Mouse (Mus musculus): ENCODE data around the gene Snrpd3.
"Not testable (repeated sequence)": the region's sequence is repeated elsewhere in the genome, so short reads cannot be mapped to it uniquely, and the experiment has no call there.

The Snrpd3 gene

GRCm38 (mm10) chr10:75517073-75517757 is at the start of gene Snrpd3:
Gene Snrpd3, plus strand, starts transcription at chr10:75517551.
- peak; percentile 99 for DNase-seq (ENCODE audit: inconsistent ontology term)

GRCm38 (mm10) chr10:75473411-75473810 is 43.9 kb upstream of the Snrpd3 start:
- DNase-seq (ENCODE audit: inconsistent ontology term) = no peak

DNA sequence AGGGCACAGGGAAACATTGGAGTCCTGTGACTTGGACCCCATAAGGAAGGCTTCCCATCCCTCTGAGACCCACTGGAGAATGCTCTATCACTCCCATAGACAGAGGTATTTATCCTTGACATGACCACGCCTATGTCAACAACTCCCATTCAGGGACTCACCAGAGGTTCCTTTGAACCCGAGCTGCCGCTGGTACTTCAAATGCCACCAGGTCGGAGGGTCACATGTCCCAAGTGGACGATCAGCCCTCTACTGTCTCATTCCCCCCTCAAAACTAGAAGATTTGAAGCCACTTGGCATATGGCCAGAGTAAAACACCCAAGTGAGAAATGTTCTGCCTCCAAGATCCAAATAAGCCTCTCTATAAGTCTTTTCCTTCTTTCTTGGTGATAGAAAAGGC is 42.8 kb upstream of the Snrpd3 start:
- DNase-seq (ENCODE audit: inconsistent ontology term) = no peak

- DNase-seq (ENCODE audit: inconsistent ontology term) = not testable (repeated sequence)
Observed at GRCm38 (mm10) chr10:75475139-75475850, 42.1 kb upstream of the Snrpd3 start.

GRCm38 (mm10) chr10:75477034-75477433 is 40.3 kb upstream of the Snrpd3 start:
- no peak for DNase-seq (ENCODE audit: inconsistent ontology term)

- DNase-seq (ENCODE audit: inconsistent ontology term) = no peak
Observed at GRCm38 (mm10) chr10:75479955-75480354, 37.4 kb upstream of the Snrpd3 start.

- DNase-seq (ENCODE audit: inconsistent ontology term) = no peak
Observed at GRCm38 (mm10) chr10:75481703-75482102, 35.6 kb upstream of the Snrpd3 start.

DNA sequence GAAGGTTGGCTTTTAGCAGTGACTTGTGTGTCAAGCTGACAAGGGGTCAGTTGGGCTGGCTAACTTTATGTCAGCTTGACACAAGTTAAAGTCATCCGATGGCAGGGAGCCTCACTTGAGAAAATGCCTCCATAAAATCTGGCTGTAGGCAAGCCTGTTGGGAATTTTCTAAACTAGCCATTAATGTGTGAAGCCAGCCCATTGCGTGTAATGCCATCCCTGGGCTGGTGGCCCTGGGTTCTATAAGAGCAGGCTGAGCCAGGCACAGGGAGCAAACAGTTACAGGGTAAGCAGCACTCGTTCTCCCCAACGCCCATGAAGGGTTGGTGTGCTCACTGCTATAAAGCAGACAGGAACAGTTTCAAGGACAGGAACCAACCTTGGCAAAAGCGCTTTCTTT is 35.1 kb upstream of the Snrpd3 start:
- no peak for DNase-seq (ENCODE audit: inconsistent ontology term)

DNA sequence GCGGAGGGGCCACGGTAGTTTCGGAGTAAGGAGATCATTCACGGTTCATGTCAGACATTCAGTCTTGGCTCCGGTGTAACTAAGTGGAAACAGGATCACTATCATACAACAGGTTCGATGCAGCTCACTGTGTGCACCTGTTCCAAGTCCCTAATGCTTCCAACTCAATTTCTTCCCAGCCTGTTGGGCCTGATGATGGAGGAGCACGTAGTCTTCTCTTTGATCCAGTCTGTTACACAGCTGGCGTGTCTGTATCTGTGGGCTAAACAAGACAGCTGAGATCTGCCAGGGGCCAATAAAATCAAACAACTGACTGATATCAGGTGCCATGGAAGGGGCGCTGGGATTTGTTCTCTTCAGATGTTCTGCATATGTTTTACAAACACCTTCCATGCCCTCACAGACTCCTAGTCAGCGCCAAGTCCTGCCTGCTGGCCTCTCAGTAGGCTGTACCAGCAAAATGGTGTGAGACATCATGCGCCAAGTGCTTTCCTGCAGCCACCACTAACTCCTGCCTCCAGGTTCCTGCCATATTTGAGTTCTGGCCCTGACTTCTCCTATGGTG is 34.4 kb upstream of the Snrpd3 start:
- DNase-seq (ENCODE audit: inconsistent ontology term) = no peak

- no peak for DNase-seq (ENCODE audit: inconsistent ontology term)
Observed at GRCm38 (mm10) chr10:75484066-75484465, 33.3 kb upstream of the Snrpd3 start.

GRCm38 (mm10) chr10:75484767-75485166 is 32.6 kb upstream of the Snrpd3 start:
- DNase-seq (ENCODE audit: inconsistent ontology term) = no peak

- DNase-seq (ENCODE audit: inconsistent ontology term) = peak; percentile 58
Observed at GRCm38 (mm10) chr10:75486086-75486979, 31.0 kb upstream of the Snrpd3 start.

- no peak for DNase-seq (ENCODE audit: inconsistent ontology term)
Observed at GRCm38 (mm10) chr10:75487131-75487530, 30.2 kb upstream of the Snrpd3 start.

- DNase-seq (ENCODE audit: inconsistent ontology term) = no peak
Observed at GRCm38 (mm10) chr10:75489522-75489921, 27.8 kb upstream of the Snrpd3 start.

DNA sequence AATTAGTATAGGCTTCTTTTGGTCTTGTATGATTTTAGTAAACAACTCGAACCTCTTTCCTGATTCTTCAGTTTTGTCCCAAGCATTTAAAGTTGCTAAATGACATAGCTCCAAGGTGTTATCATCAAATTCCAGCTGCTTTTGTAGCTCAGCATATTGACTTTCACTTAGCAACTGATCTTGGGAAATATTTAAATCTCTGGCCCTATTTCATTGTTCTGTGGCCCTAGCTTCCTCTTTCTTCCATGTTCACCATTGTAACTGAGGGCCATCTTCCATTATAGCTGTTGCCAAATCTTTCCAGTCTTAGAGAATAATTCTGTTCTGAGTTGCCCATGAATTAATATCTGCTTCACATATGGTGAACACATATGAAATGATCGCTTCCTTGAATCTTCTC is 26.6 kb upstream of the Snrpd3 start:
- no peak for DNase-seq (ENCODE audit: inconsistent ontology term)

GRCm38 (mm10) chr10:75491234-75491935 is 26.0 kb upstream of the Snrpd3 start:
- no peak for DNase-seq (ENCODE audit: inconsistent ontology term)

- no peak for DNase-seq (ENCODE audit: inconsistent ontology term)
Observed at GRCm38 (mm10) chr10:75491936-75492262, 25.5 kb upstream of the Snrpd3 start.

- no peak for DNase-seq (ENCODE audit: inconsistent ontology term)
Observed at GRCm38 (mm10) chr10:75495304-75495703, 22.0 kb upstream of the Snrpd3 start.

DNA sequence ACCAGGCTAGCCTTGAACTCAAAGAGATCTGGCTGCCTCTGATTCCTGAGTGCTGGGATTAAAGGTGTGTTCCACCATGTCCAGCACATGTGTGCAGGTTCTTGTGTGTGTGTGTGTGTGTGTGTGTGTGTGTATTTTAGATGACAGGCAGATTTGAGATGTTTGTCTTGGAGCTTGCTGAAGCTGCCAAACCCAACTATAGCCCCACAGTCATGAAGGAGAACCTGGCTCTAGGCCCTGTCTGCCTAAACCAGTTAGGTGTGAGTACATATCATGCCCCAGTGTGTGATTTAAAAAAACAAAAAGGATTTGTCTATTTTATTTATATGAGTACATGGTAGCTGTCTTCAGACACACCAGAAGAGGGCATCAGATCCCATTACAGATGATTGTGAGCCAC is 21.4 kb upstream of the Snrpd3 start:
- DNase-seq (ENCODE audit: inconsistent ontology term) = no peak

GRCm38 (mm10) chr10:75499214-75499613 is 18.1 kb upstream of the Snrpd3 start:
- not testable (repeated sequence) for DNase-seq (ENCODE audit: inconsistent ontology term)

- no peak for DNase-seq (ENCODE audit: inconsistent ontology term)
Observed at GRCm38 (mm10) chr10:75499791-75500190, 17.6 kb upstream of the Snrpd3 start.

- DNase-seq (ENCODE audit: inconsistent ontology term) = no peak
Observed at GRCm38 (mm10) chr10:75500345-75500744, 17.0 kb upstream of the Snrpd3 start.

Data from Muller cell, postnatal 12 days (primary cell).